Mouse (Mus musculus) liver, embryonic 14.5 days (tissue): ENCODE measurements around the gene Evi5. TPM values are rescaled to one million over a fixed set of nuclear protein-coding genes. Genes with fewer than 3 reads are reported as not detected.

ENCODE experiments used
- ATAC-seq: fragments of 200-750 bp; cut with Nextera tagmentation; 2 replicates; pipeline ENCODE4 v1.8.0; 2017; ENCODE audit warnings: moderate number of reproducible peaks, mild to moderate bottlenecking, moderate library complexity; ENCODE audit not compliant: insufficient read depth
- DNase-seq, 3 experiments: peaks; one replicate each; pipeline ENCODE4 v3.0.0-alpha.2; 2012 to 2013; ENCODE audit warnings: low read depth in 3 of 3, low spot score in 3 of 3
- H3K27ac ChIP-seq: fragments of 300-500 bp; sonication (generic); 2 replicates; pipeline ENCODE4 v1.5.1; 2014; ENCODE audit warnings: moderate library complexity, mild to moderate bottlenecking, control low read depth, inconsistent platforms
- H3K27me3 ChIP-seq: fragments of 300-500 bp; sonication (generic); 2 replicates; pipeline ENCODE4 v1.6.1; 2014; ENCODE audit warnings: mild to moderate bottlenecking, low read length, moderate library complexity; ENCODE audit not compliant: control insufficient read depth, insufficient read depth
- H3K36me3 ChIP-seq: fragments of 300-500 bp; sonication (generic); replicated peaks from 2 replicates; pipeline ENCODE4 v1.6.1; 2014; ENCODE audit warnings: low read depth; ENCODE audit not compliant: control insufficient read depth, insufficient read depth
- H3K4me1 ChIP-seq, 2 experiments: fragments of 200-500 bp in 1 of 2; fragments of 300-500 bp in 1 of 2; sonication (generic) in 1 of 2; replicated peaks; 2 replicates each; pipeline ENCODE4 v1.6.1; 2012 to 2014; ENCODE audit warnings: antibody characterized with exemption in 1 of 2, inconsistent platforms in 1 of 2, low read length in 1 of 2; ENCODE audit not compliant: control insufficient read depth in 2 of 2, insufficient read depth in 2 of 2
- H3K4me2 ChIP-seq: fragments of 300-500 bp; sonication (generic); 2 replicates; pipeline ENCODE4 v1.6.1; 2014; ENCODE audit warnings: low read depth, mild to moderate bottlenecking, control low read depth, moderate library complexity
- H3K4me3 ChIP-seq, 2 experiments: fragments of 200-500 bp in 1 of 2; fragments of 300-500 bp in 1 of 2; sonication (generic) in 1 of 2; 2 replicates each; pipeline ENCODE4 v1.5.1; 2012 to 2014; ENCODE audit warnings: low read depth in 2 of 2, low read length in 2 of 2, mild to moderate bottlenecking in 2 of 2, control low read depth in 1 of 2, inconsistent platforms in 1 of 2, moderate library complexity in 1 of 2; ENCODE audit not compliant: insufficient read depth in 1 of 2
- H3K9ac ChIP-seq: fragments of 300-500 bp; sonication (generic); replicated peaks from 2 replicates; pipeline ENCODE4 v1.6.1; 2014; ENCODE audit warnings: mild to moderate bottlenecking, control low read depth, moderate library complexity
- H3K9me3 ChIP-seq: fragments of 300-500 bp; sonication (generic); 2 replicates; pipeline ENCODE4 v1.6.1; 2016; ENCODE audit warnings: low read length, mixed read lengths; ENCODE audit not compliant: control insufficient read depth
- CTCF ChIP-seq: IDR thresholded peaks from 2 replicates; pipeline ENCODE4 v1.5.1; 2016; ENCODE audit warnings: antibody characterized with exemption, low read depth, control low read depth
- EP300 ChIP-seq: IDR thresholded peaks from 2 replicates; pipeline ENCODE4 v1.6.1; 2016; ENCODE audit warnings: antibody characterized with exemption, low read depth
- WGBS: fragments of 180-500 bp; shearing (Covaris S2); extraction: QIAGEN DNeasy Blood & Tissue Kit; methylation state at CpG from one replicate; pipeline ENCODE4 v1.1.7; 2014; ENCODE audit not compliant: insufficient replicate concordance; 5-methylcytosine and 5-hydroxymethylcytosine counted together
- polyA plus RNA-seq, 2 experiments: library from polyadenylated mRNA; depleted of rRNA in 1 of 2; stranded (reverse) in 1 of 2; unstranded in 1 of 2; fragments of >200 nt; fragmentation: Nextera tagmentation in 1 of 2; extraction: Ambion mirVana in 1 of 2; gene quantifications; 2 replicates each; pipeline versions ENCODE4 v1.2.1 to v1.2.3; 2012 to 2014

The Evi5 gene
- polyA plus RNA-seq, 2 experiments: 22.7 to 41.4 TPM

DNA sequence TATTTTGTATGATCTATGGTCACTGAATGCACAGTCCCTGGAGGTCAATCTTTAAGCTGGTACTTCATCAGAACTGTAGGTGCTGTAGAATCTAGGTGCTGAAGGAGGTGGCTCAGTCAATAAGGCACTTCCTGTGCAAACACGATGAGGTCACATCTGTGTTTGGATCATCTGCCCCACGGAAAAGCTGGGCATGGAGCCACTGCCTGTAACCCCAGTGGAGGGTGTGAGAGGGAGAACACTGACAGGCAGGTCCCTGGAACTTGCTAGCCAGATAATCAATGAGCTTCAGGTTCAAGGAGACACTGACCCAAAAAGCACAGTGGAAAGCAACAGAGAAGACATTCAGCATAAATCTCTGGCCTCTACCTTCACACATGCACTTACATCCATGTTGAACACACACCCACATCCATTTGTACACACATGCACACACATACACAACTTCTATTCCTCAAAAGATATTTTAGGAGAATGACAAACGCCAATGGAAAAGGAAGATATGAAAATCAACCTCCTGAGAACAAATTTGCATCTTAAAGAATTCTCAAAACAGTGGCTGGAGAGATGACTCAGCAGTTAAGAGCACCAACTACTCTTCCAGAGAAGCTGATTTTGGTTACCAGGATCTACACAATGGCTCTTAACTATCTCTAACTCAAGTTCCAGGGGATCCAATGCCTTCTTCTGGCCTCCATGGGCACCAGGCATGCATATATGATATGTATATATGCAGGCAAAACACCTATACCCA lies 35.8 kb downstream of the Evi5 start:
- Histone ChIP-seq H3K4me3 (no peak overlapping the region), H3K9ac (no peak overlapping the region), H3K27me3 (no peaks in the 10 kb centered on the region), H3K36me3 (peaks cover 35% of the 10 kb centered on the region), H3K4me1 (peaks cover 3 to 7% of the 10 kb centered on the region in 2 experiments), H3K4me2 (no peak overlapping the region), H3K9me3 (no peaks in the 10 kb centered on the region), H3K27ac (no peak overlapping the region)
- ATAC-seq (peak; percentile 53), DNase-seq (peak in 1 of 3 experiments; percentile 18)
- TF ChIP-seq CTCF (no peak), EP300 (no peak)
- 44% methylated on average over 3 of the region's 3 CpGs for WGBS

DNA sequence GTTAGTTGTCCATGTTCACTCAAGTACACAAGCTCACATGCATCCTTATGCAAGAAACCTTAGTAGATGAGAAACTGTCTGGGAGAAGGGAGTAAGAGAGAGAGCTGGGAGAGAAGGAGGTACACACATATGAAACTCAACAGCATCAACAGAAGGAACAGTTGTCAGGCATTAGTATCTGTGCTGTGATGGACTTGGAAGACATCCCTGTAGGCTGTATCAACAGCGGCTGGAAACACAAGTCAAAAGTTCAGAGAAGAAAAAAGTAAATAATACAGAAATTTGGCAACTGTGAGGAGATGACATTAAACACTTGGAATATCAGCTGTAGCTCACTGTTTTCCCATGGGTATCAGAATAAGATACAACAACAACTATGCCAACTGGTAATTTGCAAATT lies 40.6 kb downstream of the Evi5 start:
- Histone ChIP-seq H3K4me1 (peaks cover 4% of the 10 kb centered on the region in 2 experiments; a peak in 3 of 4 replicates), H3K27me3 (no peaks in the 10 kb centered on the region), H3K9ac (no peak overlapping the region), H3K27ac (no peak overlapping the region), H3K9me3 (no peaks in the 10 kb centered on the region), H3K36me3 (peaks cover 12% of the 10 kb centered on the region), H3K4me3 (no peak overlapping the region), H3K4me2 (no peak overlapping the region)
- no peak for ATAC-seq
- 67% methylated on average over 1 of the region's 1 CpGs for WGBS
- DNase-seq: no peak
- TF ChIP-seq CTCF: no peak
- TF ChIP-seq EP300: no peak

DNA sequence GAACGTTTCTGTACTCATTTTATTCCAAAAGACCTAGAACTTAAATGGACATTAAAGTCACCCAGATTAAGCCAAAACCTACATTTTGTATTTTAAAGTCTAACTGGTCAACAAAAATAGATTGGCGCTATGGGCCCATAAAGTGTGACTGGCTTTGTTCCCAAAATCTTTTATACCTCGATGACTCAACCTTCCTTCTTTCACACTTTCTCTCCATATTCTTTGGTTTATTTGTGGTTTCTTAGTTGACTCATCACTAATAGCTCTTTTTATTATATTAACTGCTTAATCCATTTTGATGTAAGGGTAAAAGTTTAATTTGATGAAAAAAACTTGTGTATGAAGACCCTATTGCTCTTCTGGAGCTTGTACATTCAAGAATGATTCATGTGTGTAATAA lies 43.6 kb downstream of the Evi5 start:
- Histone ChIP-seq H3K9ac (no peak overlapping the region), H3K36me3 (peaks cover 3% of the 10 kb centered on the region; the same call in 1 of the 2 replicates), H3K4me3 (no peak overlapping the region), H3K4me2 (no peak overlapping the region), H3K27ac (no peak overlapping the region), H3K4me1 (peaks cover 2 to 4% of the 10 kb centered on the region in 2 experiments; a peak in 3 of 4 replicates), H3K9me3 (no peaks in the 10 kb centered on the region), H3K27me3 (no peaks in the 10 kb centered on the region)
- 84% methylated on average over 3 of the region's 3 CpGs for WGBS
- DNase-seq: no peak
- ATAC-seq: no peak
- TF ChIP-seq EP300 (no peak), CTCF (no peak)

DNA sequence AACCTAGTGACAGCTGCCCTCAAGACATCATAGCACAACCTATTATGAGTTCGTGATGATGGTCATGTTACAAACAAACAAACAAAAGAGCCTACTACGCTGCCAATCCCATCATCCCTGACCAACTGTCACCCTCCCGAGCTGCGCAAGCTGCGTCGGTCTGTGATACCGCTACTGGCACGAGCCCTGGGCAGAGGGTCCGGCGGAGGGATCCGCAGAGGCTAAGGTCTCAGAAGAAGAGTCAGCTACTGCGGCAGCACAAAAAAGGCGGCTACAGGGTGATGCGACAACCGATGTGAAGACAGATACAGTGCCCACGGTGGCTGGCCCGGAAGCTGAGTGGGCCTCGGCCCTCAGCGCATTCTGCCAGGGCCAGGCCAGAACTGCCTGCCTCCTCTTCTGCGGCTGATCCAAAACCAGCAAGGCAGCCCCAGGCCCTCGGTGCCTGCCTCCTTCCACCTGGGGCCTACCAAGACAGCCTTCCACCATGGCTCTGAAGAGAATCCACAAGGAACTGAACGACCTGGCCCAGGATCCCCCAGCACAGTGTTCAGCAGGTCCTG lies 44.8 kb downstream of the Evi5 start, which contains the start of gene Ube2d2b:
Ube2d2b (plus strand) TSS at position 102 of the 563 bp plus-strand sequence.
- H3K27ac ChIP-seq: no peak within 1 kb of the TSS
- H3K4me1 ChIP-seq: peaks cover 2 to 4% of the 10 kb centered on the region in 2 experiments; a peak in 3 of 4 replicates
- WGBS: 93% methylated on average over 22 of the region's 22 CpGs
- no peaks in the 10 kb centered on the region for H3K9me3 ChIP-seq
- H3K9ac ChIP-seq: no peak within 1 kb of the TSS
- no peak for TF ChIP-seq CTCF
- TF ChIP-seq EP300: no peak
- no peak for ATAC-seq
- peaks cover 3% of the 10 kb centered on the region; the same call in 1 of the 2 replicates for H3K36me3 ChIP-seq
- DNase-seq: no peak
- no peaks in the 10 kb centered on the region for H3K27me3 ChIP-seq
- H3K4me2 ChIP-seq: no peak within 1 kb of the TSS
- no peak within 1 kb of the TSS for H3K4me3 ChIP-seq

DNA sequence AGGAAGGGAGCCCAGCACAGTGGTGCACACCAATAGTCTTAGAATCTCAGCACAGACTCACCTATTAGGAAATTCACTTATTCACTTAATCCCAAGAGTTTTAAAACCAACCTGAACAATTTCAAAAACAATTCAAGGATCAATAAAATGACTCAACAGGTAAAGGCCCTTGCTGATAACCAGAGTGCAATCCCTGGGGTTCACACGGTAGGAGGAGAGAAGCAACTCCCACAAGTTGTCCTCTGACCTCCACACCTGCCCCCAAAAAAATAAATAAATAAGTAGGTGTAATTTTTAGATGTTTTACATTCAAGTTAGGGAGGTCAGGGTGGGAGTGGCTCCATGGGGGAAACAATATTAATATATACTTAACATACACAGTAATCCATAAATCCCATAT lies 52.4 kb downstream of the Evi5 start:
- peak; percentile 23; the same call in 1 of the 2 replicates for ATAC-seq
- H3K9ac ChIP-seq: no peak overlapping the region
- WGBS: 82% methylated on average over 1 of the region's 1 CpGs

More for the DNA sequence above, 52.4 kb downstream of the Evi5 start:
- H3K4me1 ChIP-seq: peaks cover 0 to 2% of the 10 kb centered on the region in 2 experiments; a peak in 1 of 4 replicates
- H3K4me3 ChIP-seq: no peak overlapping the region
- DNase-seq: no peak
- no peaks in the 10 kb centered on the region for H3K9me3 ChIP-seq
- TF ChIP-seq EP300 (no peak), CTCF (no peak)
- no peak overlapping the region for H3K27ac ChIP-seq
- peaks cover 19% of the 10 kb centered on the region for H3K36me3 ChIP-seq
- no peak overlapping the region for H3K4me2 ChIP-seq
- no peaks in the 10 kb centered on the region for H3K27me3 ChIP-seq
